Mouse (Mus musculus) left cerebral cortex, postnatal 4 days (tissue): ENCODE data around the gene Ints5. TPM values are rescaled to one million over a fixed set of nuclear protein-coding genes. Genes with fewer than 3 reads are reported as not detected.

Experiments
- microRNA-seq: library from miRNA; unstranded; fragments of <30 nt; microRNA quantifications from one replicate; pipeline ENCODE4 v1.2.0, GENCODE M21; 2022
- total RNA-seq, 2 experiments: library from RNA; stranded (reverse); gene quantifications; 2 replicates each; pipeline ENCODE4 v1.2.3; 2021

Gene Ints5
- total RNA-seq, 2 experiments from 2014 or later = 25.3 to 25.6 TPM

Small RNA genes lying within 50 kb of the gene (microRNA-seq; reads per million reads assigned to microRNA genes)
- not detected for gene Mir5136

Other genes starting within 250 kb of the Ints5 start
- 10 to 100 TPM; 58.0 to 63.6 TPM for gene Chrm1, start 229.2 kb upstream of the Ints5 start, total RNA-seq
- gene Slc3a2, start 169.6 kb upstream of the Ints5 start, total RNA-seq = 100 to 1,000 TPM; 166 to 179 TPM
- gene Wdr74, start 157.2 kb upstream of the Ints5 start, total RNA-seq = 10 to 100 TPM; 55.9 to 56.5 TPM
- gene 1700092M07Rik, start 152.3 kb upstream of the Ints5 start, total RNA-seq = 1 to 10 TPM; 2.7 to 2.8 TPM
- gene Stx5a, start 151.6 kb upstream of the Ints5 start, total RNA-seq = 10 to 100 TPM; 70.8 to 77.5 TPM
- 100 to 1,000 TPM; 105 to 110 TPM for gene Nxf1, start 135.9 kb upstream of the Ints5 start, total RNA-seq
- gene Tmem223, start 122.0 kb upstream of the Ints5 start, total RNA-seq = 100 to 1,000 TPM in 1 of 2 experiments, 10 to 100 TPM in 1; 96.5 to 102 TPM
- 1 to 10 TPM; 8.2 to 9.2 TPM for gene Tmem179b, start 118.5 kb upstream of the Ints5 start, total RNA-seq
- gene Taf6l, start 106.6 kb upstream of the Ints5 start, total RNA-seq = 10 to 100 TPM; 24.9 to 29.4 TPM
- 10 to 100 TPM; 87.2 to 92.3 TPM for gene Polr2g, start 94.4 kb upstream of the Ints5 start, total RNA-seq
- gene Zbtb3, start 90.5 kb upstream of the Ints5 start, total RNA-seq = 1 to 10 TPM; 5.1 to 6.8 TPM
- 10 to 100 TPM; 46.0 to 47.2 TPM for gene Ttc9c, start 73.7 kb upstream of the Ints5 start, total RNA-seq
- 100 to 1,000 TPM; 108 to 116 TPM for gene Hnrnpul2, start 73.0 kb upstream of the Ints5 start, total RNA-seq
- gene AC129217.1, start 63.2 kb upstream of the Ints5 start, total RNA-seq = not detected
- 10 to 100 TPM; 76.9 to 78.4 TPM for gene Bscl2, start 55.5 kb upstream of the Ints5 start, total RNA-seq
- 100 to 1,000 TPM; 275 to 279 TPM for gene Gng3, start 53.8 kb upstream of the Ints5 start, total RNA-seq
- under 1 TPM; 0.76 to 0.93 TPM for gene Lrrn4cl, start 42.2 kb upstream of the Ints5 start, total RNA-seq
- gene Ubxn1, start 21.5 kb upstream of the Ints5 start, total RNA-seq = 100 to 1,000 TPM; 109 to 122 TPM
- 10 to 100 TPM; 22.3 to 25.7 TPM for gene Uqcc3, start 12.1 kb upstream of the Ints5 start, total RNA-seq
- 1 to 10 TPM; 4.6 to 8.6 TPM for gene Lbhd1, start 9.3 kb upstream of the Ints5 start, total RNA-seq
- not detected for gene Gm49403, start 9.1 kb upstream of the Ints5 start, total RNA-seq
- gene 1810009A15Rik, start 4.2 kb upstream of the Ints5 start, total RNA-seq = 10 to 100 TPM; 16.4 to 21.4 TPM
- 1 to 10 TPM; 4.2 to 5.8 TPM for gene Gm49416, start 4.1 kb upstream of the Ints5 start, total RNA-seq
- gene Ganab, start 5.1 kb downstream of the Ints5 start, total RNA-seq = 100 to 1,000 TPM; 102 to 110 TPM
- gene B3gat3, start 27.4 kb downstream of the Ints5 start, total RNA-seq = 100 to 1,000 TPM; 109 to 115 TPM
- gene Rom1, start 36.4 kb downstream of the Ints5 start, total RNA-seq = 1 to 10 TPM; 1.4 to 1.7 TPM
- gene Eml3, start 36.5 kb downstream of the Ints5 start, total RNA-seq = 10 to 100 TPM in 1 of 2 experiments, 1 to 10 TPM in 1; 9.4 to 11.6 TPM
- 10 to 100 TPM; 75.4 to 79.6 TPM for gene Mta2, start 48.9 kb downstream of the Ints5 start, total RNA-seq
- gene Tut1, start 60.8 kb downstream of the Ints5 start, total RNA-seq = 10 to 100 TPM; 17.5 to 20.0 TPM
- 100 to 1,000 TPM; 385 to 398 TPM for gene Eef1g, start 74.0 kb downstream of the Ints5 start, total RNA-seq
- gene Ahnak, start 96.3 kb downstream of the Ints5 start, total RNA-seq = 10 to 100 TPM; 14.0 to 18.5 TPM
- under 1 TPM in 1 of 2 experiments, not detected in 1; 0.94 TPM for gene Scgb1a1, start 195.0 kb downstream of the Ints5 start, total RNA-seq
- 10 to 100 TPM; 50.1 to 53.3 TPM for gene Asrgl1, start 242.6 kb downstream of the Ints5 start, total RNA-seq